Mouse (Mus musculus): ENCODE measurements around the gene Shf. TPM values are rescaled to one million over a fixed set of nuclear protein-coding genes. Genes with fewer than 3 reads are reported as not detected.

The Shf gene
- polyA plus RNA-seq, 1 experiment from 2014 or later: 1.2 TPM

DNA sequence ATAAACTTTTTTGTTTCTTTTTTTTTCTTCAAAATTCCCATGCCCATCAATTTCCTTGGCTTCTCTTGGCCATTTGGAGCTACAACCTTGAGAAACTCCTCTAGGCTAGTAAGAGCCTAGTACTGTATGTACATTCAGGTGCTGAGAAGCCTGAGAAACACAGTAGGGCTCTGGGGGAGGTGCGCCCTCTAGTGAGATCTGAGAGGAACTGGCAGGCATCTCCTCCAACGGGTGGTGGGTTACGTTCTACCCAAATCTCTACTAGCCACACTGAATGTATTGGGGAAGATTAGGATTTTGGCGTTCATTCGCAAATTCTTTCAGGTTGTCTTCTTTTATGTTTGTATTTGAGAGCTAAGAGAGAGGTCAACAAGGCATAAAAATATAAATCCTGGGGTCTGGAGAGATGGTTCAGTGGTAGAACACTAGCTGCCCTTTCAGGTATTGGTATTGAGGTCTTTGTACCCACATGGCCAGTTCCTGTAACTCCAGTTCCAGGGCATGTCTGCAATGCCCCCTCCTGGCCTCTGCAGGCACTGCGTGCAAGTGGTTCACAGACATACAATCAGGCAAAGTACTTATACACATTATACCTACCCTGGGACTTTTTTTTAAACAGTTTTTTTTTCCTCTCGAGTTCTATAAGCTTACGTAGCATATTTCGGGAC lies 66.3 kb downstream of the Shf start:
- no peaks in the 10 kb centered on the region for H3K36me3 ChIP-seq (replicated peaks; ENCODE audit: insufficient read depth, low read length)
- H3K4me3 ChIP-seq (ENCODE audit: low read depth, low read length): no peak overlapping the region
- WGBS (ENCODE audit: insufficient replicate concordance): 6% methylated on average over 9 of the region's 9 CpGs
- no peaks in the 10 kb centered on the region for H3K9me3 ChIP-seq (ENCODE audit: low read length)
- peak; percentile 79 for DNase-seq
- no peak overlapping the region for H3K9ac ChIP-seq (replicated peaks)
- TF ChIP-seq EP300 (IDR thresholded peaks at IDR 0.05; ENCODE audit: low read depth): no peak
- TF ChIP-seq CTCF (IDR thresholded peaks at IDR 0.05; ENCODE audit: low read depth): peak; percentile 74
- peaks cover 9% of the 10 kb centered on the region for H3K4me1 ChIP-seq (ENCODE audit: insufficient read depth)
- no peak overlapping the region for H3K4me2 ChIP-seq (ENCODE audit: low read depth, low read length)
- no peak overlapping the region for H3K27ac ChIP-seq (ENCODE audit: low read depth)
- H3K27me3 ChIP-seq (ENCODE audit: insufficient read depth, low read length): peaks cover 69% of the 10 kb centered on the region
- peak; percentile 83 for ATAC-seq

DNA sequence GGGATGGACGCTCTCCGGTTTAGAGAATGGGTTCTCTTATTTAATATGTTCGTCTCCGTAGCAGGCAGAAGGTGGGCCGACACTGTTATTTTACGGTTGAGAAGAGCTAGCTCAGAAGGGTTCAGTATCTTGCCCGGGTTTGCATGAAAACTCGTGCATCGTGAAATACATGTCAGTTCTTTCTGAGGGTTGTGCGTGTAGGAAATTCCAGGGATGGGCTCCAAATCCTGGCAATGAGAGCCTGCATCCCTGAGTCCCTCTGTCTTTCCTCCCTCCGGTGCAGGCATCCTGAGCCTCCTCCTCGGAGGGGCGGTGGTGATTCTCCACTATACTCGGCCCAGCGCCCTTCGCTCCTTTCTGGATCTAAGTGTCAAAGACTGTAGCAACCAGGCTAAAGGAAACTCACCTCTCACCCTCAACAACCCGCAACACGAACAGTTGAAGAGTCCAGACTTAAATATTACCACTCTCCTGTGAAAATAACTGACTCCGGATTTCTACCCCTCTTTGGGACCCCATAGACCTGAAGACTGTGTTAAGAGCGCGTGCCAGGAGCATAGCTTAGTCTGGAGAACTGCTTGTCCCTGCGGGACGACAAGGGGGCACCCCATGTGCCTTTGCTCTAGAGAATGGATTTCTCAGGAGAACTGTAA lies 66.9 kb downstream of the Shf start:
- 0 out of 2 replicates have a peak overlapping the region, but pooled peaks have one; percentile 3 for H3K4me3 ChIP-seq (ENCODE audit: low read depth, low read length)
- ATAC-seq (no peak), DNase-seq (no peak)
- no peaks in the 10 kb centered on the region for H3K36me3 ChIP-seq (replicated peaks; ENCODE audit: insufficient read depth, low read length)
- H3K9me3 ChIP-seq (ENCODE audit: low read length): no peaks in the 10 kb centered on the region
- H3K4me1 ChIP-seq (ENCODE audit: insufficient read depth): peaks cover 9% of the 10 kb centered on the region
- TF ChIP-seq CTCF (IDR thresholded peaks at IDR 0.05; ENCODE audit: low read depth) (no peak), EP300 (IDR thresholded peaks at IDR 0.05; ENCODE audit: low read depth) (no peak)
- WGBS (ENCODE audit: insufficient replicate concordance): 9% methylated on average over 23 of the region's 23 CpGs
- peaks cover 71% of the 10 kb centered on the region for H3K27me3 ChIP-seq (ENCODE audit: insufficient read depth, low read length)
- H3K4me2 ChIP-seq (ENCODE audit: low read depth, low read length): peak overlapping the region; percentile 52
- no peak overlapping the region for H3K9ac ChIP-seq (replicated peaks)
- H3K27ac ChIP-seq (ENCODE audit: low read depth): no peak overlapping the region

DNA sequence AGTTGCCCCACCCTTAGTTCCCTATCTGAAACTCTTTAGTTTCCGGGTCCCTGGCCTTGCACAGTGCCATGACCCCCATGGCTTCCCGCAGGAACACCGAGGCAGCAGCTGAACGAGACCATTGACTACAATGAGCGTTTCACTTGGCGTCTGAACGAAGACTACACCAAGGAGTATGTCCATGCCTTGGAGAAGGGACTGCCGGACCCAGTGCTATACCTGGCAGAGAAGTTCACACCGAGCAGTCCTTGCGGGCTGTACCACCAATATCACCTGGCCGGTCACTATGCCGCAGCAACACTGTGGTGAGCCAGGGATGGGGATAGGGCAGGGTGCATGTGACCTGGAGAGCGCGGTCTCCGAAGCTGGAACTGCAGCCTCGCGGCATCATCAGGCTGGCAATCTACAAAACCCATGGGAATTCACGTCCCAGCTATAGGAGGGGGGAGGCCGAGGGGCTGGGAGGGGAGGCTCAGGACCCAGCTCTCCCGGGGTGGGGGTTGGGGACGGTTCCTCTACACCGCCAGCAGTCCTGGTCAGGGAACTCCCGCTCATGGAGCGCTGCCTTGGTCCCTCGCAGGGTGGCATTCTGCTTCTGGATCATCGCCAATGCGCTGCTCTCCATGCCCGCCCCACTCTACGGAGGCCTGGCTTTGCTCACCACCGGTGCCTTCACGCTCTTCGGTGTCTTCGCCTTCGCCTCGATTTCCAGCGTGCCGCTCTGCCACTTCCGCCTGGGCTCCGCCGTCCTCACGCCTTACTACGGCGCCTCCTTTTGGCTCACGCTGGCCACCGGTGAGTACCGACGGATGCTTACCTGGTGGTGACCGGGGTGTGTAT lies 67.7 kb downstream of the Shf start:
- Histone ChIP-seq H3K4me1 (ENCODE audit: insufficient read depth) (peaks cover 9% of the 10 kb centered on the region), H3K9ac (replicated peaks) (no peak overlapping the region), H3K27me3 (ENCODE audit: insufficient read depth, low read length) (peaks cover 69% of the 10 kb centered on the region), H3K9me3 (ENCODE audit: low read length) (no peaks in the 10 kb centered on the region), H3K36me3 (replicated peaks; ENCODE audit: insufficient read depth, low read length) (no peaks in the 10 kb centered on the region), H3K4me2 (ENCODE audit: low read depth, low read length) (peak overlapping the region; percentile 52), H3K4me3 (ENCODE audit: low read depth, low read length) (peak overlapping the region; percentile 3; the same call in 1 of the 2 replicates), H3K27ac (ENCODE audit: low read depth) (no peak overlapping the region)
- WGBS (ENCODE audit: insufficient replicate concordance): 2% methylated on average over 47 of the region's 48 CpGs
- DNase-seq (peak; percentile 29), ATAC-seq (0 out of 2 replicates have a peak, but pooled peaks have one; percentile 16)
- TF ChIP-seq EP300 (IDR thresholded peaks at IDR 0.05; ENCODE audit: low read depth): no peak
- TF ChIP-seq CTCF (IDR thresholded peaks at IDR 0.05; ENCODE audit: low read depth): no peak

DNA sequence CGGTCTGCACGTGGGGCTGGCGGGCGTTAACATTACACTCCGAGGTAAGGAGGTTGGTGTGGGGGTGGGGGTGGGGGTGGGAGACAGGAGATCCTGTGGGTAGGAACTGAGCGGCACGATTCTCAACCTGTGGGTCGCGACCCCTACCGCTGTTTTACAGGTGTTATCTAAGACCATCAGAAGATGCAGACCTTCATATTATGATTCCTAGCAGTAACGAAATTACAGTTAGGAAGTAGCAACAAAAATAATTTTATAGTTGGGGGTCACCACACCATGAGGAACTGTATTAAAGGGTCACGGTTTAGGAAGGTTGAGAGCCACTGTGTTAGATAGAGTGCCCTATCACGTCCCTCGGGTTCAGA lies 68.3 kb downstream of the Shf start:
- no peak overlapping the region for H3K27ac ChIP-seq (ENCODE audit: low read depth)

DNA sequence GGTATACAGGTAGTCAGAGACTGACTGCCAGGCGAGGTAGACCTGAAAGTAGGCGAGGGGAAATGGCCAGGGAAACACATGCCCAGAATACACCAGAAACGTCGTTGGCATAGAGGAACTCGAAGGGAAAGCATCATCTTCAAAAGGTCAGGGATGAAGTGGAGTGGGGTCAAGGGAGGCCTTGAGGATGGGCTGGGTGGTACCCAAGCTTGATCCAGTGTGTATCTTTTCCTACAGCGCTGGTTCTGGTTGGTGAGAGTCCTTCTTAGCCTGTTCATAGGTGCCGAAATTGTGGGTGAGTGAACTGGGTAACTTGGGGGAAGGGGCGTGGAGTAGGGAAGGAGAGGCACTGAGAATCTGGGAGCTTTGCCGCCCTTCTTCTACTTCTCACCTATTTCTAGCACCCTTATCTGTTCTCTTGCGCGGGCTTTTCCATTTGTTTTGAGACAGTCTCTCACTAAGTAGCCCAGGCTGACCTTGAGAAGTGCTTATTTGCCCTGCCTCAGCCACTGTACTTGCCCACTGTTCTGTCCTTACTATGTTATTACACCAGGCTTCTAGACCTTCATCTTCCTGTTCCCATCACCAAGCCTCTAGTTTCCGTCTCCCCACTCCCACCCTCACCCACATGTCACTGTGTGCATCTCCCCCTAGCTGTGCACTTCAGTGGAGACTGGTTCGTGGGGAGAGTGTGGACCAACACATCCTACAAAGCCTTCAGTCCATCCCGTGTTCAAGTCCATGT lies 68.9 kb downstream of the Shf start:
- no peak overlapping the region for H3K27ac ChIP-seq (ENCODE audit: low read depth)
- whole genome bisulfite sequencing (ENCODE audit: insufficient replicate concordance): 14% methylated on average over 14 of the region's 14 CpGs
- TF ChIP-seq EP300 (IDR thresholded peaks at IDR 0.05; ENCODE audit: low read depth) (no peak), CTCF (IDR thresholded peaks at IDR 0.05; ENCODE audit: low read depth) (no peak)
- no peaks in the 10 kb centered on the region for H3K9me3 ChIP-seq (ENCODE audit: low read length)
- H3K4me2 ChIP-seq (ENCODE audit: low read depth, low read length): no peak overlapping the region
- ATAC-seq (no peak), DNase-seq (no peak)
- peaks cover 9% of the 10 kb centered on the region for H3K4me1 ChIP-seq (ENCODE audit: insufficient read depth)
- no peak overlapping the region for H3K4me3 ChIP-seq (ENCODE audit: low read depth, low read length)
- peaks cover 76% of the 10 kb centered on the region for H3K27me3 ChIP-seq (ENCODE audit: insufficient read depth, low read length)
- no peak overlapping the region for H3K9ac ChIP-seq (replicated peaks)
- H3K36me3 ChIP-seq (replicated peaks; ENCODE audit: insufficient read depth, low read length): no peaks in the 10 kb centered on the region

More for the DNA sequence above, 68.3 kb downstream of the Shf start:
- Histone ChIP-seq H3K27me3 (ENCODE audit: insufficient read depth, low read length) (peaks cover 71% of the 10 kb centered on the region), H3K9ac (replicated peaks) (no peak overlapping the region), H3K4me1 (ENCODE audit: insufficient read depth) (peaks cover 9% of the 10 kb centered on the region), H3K9me3 (ENCODE audit: low read length) (no peaks in the 10 kb centered on the region), H3K4me2 (ENCODE audit: low read depth, low read length) (peak overlapping the region; percentile 52), H3K4me3 (ENCODE audit: low read depth, low read length) (no peak overlapping the region), H3K36me3 (replicated peaks; ENCODE audit: insufficient read depth, low read length) (no peaks in the 10 kb centered on the region)
- 4% methylated on average over 14 of the region's 14 CpGs for WGBS (ENCODE audit: insufficient replicate concordance)
- ATAC-seq (no peak), DNase-seq (no peak)
- TF ChIP-seq CTCF (IDR thresholded peaks at IDR 0.05; ENCODE audit: low read depth) (no peak), EP300 (IDR thresholded peaks at IDR 0.05; ENCODE audit: low read depth) (no peak)

Other genes with a start within 250 kb of the Shf start
- gene B2m, start 221.5 kb downstream of the Shf start, polyA plus RNA-seq (2015; fragmentation: Nextera tagmentation; extraction: Ambion mirVana): 1,317 and 1,377 TPM in 2 replicates
- gene Trim69, start 208.5 kb downstream of the Shf start, polyA plus RNA-seq (2015; fragmentation: Nextera tagmentation; extraction: Ambion mirVana): not detected in 2 replicates
- gene Patl2, start 183.0 kb downstream of the Shf start, polyA plus RNA-seq (2015; fragmentation: Nextera tagmentation; extraction: Ambion mirVana): 0.14 and 0.18 TPM in 2 replicates
- gene Terb2, start 182.9 kb downstream of the Shf start, polyA plus RNA-seq (2015; fragmentation: Nextera tagmentation; extraction: Ambion mirVana): not detected in 2 replicates
- gene Sord, start 134.4 kb downstream of the Shf start, polyA plus RNA-seq (2015; fragmentation: Nextera tagmentation; extraction: Ambion mirVana): 294 and 325 TPM in 2 replicates
- gene Duox2, start 70.7 kb downstream of the Shf start, polyA plus RNA-seq (2015; fragmentation: Nextera tagmentation; extraction: Ambion mirVana): 0.02 TPM in 2 replicates
- gene Duoxa2, start 70.3 kb downstream of the Shf start, polyA plus RNA-seq (2015; fragmentation: Nextera tagmentation; extraction: Ambion mirVana): not detected in 2 replicates
- not detected in 2 replicates for gene Duoxa1, start 55.4 kb downstream of the Shf start, polyA plus RNA-seq (2015; fragmentation: Nextera tagmentation; extraction: Ambion mirVana)
- gene Duox1, start 53.5 kb downstream of the Shf start, polyA plus RNA-seq (2015; fragmentation: Nextera tagmentation; extraction: Ambion mirVana): not detected in 2 replicates
- gene Slc28a2, start 57.3 kb upstream of the Shf start, polyA plus RNA-seq (2015; fragmentation: Nextera tagmentation; extraction: Ambion mirVana): 1.8 TPM in 2 replicates
- 0.05 TPM in 1 of 2 replicates, not detected in the other for gene Gm14085, start 115.8 kb upstream of the Shf start, polyA plus RNA-seq (2015; fragmentation: Nextera tagmentation; extraction: Ambion mirVana)
- 28.0 and 30.6 TPM in 2 replicates for gene Gatm, start 242.1 kb upstream of the Shf start, polyA plus RNA-seq (2015; fragmentation: Nextera tagmentation; extraction: Ambion mirVana)